Mouse (Mus musculus) ES-E14 (cell line): ENCODE results near the gene Dok5.

ENCODE experiments used
- CHD2 ChIP-seq: IDR thresholded peaks from 2 replicates; pipeline ENCODE4 v1.6.1; 2014; ENCODE audit warnings: mild to moderate bottlenecking, low read depth, low read length, inconsistent platforms
- HCFC1 ChIP-seq: IDR thresholded peaks from 2 replicates; pipeline ENCODE4 v1.6.1; 2012; ENCODE audit warnings: low read length, inconsistent platforms, borderline replicate concordance; ENCODE audit not compliant: insufficient read depth

GRCm38 (mm10) chr2:170730136-170730535 lies 1.5 kb upstream of the Dok5 start:
- TF ChIP-seq CHD2 (no peak), HCFC1 (no peak)
